Mouse (Mus musculus) urinary bladder, adult 2 months (tissue): ENCODE data around the gene Gm17349. TPM values are rescaled to one million over a fixed set of nuclear protein-coding genes. Genes with fewer than 3 reads are reported as not detected.
"Not testable (repeated sequence)": the region's sequence is repeated elsewhere in the genome, so short reads cannot be mapped to it uniquely, and the experiment has no call there.

Experiments used
- DNase-seq: peaks from one replicate; pipeline ENCODE4 v3.0.0; 2022; ENCODE audit warnings: low spot score
- polyA plus RNA-seq: library from polyadenylated mRNA; depleted of rRNA; stranded (reverse); fragments of >200 nt; gene quantifications from 2 replicates; pipeline ENCODE4 v1.2.3, GENCODE M21; 2012; rRNA removed

The Gm17349 gene
- polyA plus RNA-seq: 0.52 TPM in 1 of 2 replicates, not detected in the other

DNA sequence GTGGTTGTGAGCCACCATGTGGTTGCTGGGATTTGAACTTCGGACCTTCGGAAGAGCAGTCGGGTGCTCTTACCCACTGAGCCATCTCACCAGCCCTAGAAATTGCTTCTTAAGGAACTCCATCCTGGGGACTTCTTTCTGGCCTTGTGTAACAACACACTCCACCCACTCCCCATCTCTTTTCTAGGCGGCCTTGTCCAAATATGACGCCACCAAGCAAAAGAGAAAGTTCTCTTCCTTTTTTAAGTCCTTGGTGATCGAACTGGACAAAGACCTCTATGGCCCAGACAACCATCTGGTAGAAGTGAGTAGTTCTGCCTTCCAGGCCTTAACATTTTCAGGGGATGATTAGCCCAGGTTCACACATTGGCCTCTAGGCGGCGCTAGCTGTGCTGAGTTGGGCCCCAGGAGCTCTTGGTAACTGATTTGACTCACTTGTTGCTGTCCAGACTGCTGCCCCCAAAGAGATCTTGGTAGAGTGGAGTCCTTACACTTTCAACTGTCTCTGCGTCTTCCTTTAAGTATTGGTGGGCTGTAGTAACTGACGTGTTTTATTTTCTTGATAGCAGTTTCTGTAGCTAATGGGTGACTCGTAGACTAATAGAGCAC, at the start of gene Gm17349:
Gm17349 (minus strand) TSS at position 51 of the 609 bp plus-strand sequence.
- DNase-seq: no peak

DNA sequence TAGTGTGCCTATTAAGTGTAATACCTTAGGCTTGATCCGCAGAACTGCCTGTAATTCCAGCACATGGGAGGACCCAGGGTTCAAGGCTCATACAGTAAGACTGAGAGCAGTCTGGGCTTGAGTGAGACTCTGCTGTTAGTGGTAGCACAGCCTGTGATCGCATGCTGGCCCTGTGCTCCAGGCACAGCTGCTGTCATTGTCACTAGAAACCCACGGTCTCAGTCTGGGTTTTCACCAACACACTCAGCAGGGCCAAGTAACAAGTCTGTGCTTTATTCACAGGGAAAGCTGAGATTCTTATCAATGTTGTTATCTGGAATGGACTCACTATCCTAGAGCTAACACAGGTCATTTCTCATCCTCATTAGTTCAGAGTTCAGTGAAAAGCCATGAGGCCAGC, 48.9 kb upstream of the Gm17349 start:
- no peak for DNase-seq

DNA sequence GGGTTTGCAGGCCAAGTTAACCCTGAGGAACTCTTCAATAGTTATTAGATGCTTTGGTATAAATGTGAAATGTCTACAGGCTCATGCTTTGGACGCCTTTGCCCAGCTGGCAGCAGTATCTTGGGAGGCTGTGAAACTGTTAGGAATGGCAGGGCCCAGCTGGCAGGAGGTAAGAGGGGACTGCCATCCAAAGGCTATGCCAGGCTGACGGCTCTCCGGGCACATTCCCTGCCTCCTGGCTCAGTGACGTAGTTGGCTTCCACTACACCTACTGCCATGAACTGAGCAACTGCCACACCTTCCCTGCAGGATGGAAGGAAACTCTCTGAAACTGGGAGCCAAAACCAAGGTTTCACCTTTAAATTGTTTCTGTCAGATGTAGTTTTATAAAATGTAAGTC, 34.9 kb upstream of the Gm17349 start:
- no peak for DNase-seq

DNA sequence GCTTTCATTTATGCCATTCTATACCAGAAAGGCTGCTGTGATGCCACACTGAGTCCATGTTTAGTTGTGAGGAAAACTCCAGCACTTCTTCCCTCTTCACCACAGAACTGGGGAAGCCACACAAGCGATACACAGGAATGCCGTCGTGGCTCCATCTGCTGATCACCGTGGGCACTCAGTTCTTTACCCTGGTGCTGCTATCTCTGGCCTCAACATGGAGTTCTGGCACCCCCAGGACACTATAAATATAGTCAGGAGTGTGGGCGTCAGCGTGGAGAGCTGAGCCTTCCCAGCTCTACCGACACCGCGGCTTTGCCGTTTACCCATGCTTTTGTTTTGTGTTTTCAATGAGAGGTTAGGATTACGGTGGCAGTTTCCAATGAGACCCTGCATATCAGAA, 31.4 kb upstream of the Gm17349 start:
- DNase-seq: no peak

DNA sequence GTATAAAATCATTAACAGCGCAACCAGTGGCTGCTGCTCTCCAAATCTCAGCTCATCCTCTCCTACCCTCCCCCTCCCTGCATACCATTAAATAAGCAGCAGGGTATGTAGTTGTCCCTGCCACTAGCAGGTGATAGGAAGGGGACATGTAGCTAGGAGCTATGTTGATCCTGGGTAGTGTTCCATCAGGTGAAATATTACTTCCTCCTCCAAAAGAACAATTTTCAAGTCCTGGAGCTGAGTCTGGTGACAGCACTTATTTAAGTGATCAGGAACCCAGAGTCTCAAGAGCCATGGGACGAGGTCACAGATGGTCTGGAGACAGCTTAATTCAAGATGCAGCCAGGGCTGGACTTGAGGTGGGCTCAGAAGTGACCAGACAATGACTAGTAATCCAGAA, 30.3 kb upstream of the Gm17349 start:
- DNase-seq: peak; percentile 100

DNA sequence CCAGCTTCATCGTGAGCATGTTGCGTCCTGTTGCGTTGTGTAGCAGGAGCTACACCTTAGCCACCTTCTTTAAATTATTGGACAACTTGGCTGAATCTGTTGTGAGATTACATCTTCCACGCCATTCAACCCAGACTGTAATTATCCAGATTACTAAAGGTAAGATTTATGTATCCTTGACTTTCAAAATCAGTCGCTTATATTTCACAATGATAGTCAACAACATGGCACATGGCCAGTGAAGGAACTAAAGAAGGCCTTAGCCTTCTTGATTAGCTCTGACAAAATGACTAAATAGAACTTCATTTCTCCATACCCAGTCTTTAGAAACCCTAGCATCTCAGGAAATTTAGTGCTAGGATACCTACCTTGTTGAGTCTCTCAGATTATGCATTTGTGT, 27.9 kb upstream of the Gm17349 start:
- DNase-seq: no peak

DNA sequence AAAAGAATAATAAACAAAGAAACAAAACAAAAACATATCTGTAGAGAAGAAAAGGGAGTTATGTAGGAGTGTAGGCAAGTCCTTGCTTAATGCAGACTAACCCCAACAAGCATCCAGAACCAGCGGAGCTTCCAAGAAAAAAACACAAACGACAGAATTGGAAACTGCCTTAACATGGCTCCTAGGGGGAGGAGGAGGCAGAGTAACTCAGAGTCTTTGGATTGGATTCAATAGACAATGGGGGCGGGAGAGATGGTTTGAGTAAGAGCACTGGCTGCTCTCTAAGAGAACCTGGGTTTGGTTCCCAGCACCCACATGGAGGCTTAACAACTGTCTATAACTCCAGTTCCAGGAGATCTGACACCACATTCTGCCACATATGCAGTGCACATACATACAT, 26.4 kb upstream of the Gm17349 start:
- DNase-seq: no peak

DNA sequence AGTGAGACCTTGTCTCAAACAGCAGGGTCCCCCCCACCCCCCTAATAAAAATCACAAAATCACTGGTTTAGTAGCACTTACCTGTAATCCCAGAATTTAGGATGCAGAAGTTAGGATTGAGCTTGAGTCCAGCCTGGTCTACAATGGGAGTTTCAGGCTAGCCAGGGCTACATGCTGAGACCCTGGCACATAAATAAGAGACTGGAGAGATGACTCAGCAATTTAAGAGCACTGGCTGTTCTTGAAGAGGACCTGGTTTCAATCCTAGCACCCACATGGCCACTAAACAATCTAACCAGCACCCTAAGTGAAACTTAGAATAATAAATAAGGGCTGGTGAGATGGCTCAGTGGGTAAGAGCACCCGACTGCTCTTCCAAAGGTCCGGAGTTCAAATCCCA, 25.9 kb upstream of the Gm17349 start:
- DNase-seq: no peak

DNA sequence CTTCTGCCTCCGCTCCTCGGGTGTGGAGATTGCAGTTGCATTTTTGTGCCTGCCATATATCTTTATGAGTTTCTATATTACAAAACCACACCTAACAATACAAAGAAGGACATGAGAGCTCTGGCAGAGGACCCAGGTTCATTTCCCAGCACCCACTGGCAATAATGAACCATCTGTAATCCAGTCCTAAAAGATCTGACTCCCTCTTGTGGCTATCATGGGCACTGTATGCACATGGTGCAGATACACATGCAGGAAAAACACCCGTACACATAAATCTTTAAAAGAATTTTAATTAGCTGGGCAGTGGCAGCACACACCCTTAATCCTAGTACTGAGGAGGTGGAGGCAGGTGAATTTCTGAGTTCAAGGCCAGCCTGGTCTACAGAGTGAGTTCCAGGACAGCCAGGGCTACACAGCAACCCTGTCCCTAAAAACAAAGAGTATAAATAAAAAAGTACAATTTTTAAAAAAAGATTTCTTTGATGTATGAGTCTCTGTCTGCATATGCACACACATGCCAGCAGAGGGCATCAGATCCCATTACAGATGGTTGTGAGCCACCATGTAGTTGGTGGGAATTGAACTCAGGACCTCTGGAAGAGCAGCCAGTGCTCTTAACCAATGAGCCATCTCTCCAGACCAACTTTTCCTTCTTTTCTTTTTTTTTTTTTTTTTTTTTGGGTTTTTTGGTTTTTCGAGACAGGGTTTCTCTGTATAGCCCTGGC, 23.9 kb upstream of the Gm17349 start:
- DNase-seq: no peak

DNA sequence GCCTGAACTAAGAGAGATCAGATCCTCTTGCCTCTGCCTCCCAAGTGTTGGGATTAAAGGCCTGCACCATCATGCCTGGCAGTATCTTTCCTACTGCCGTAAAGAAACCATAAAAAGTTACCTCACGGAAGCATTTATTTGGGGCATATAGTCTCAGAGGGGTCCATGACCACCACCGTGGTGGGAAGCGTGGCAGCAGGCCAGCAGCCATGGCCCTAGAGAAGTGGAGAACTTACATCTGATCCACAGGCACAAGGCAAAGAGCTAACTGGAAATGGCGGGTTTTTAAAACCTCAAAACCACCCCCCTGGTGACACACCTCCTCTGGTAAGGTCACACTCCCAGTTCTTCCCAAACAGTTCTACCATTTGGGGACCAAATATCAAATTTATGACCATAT, 22.9 kb upstream of the Gm17349 start:
- DNase-seq: no peak

DNA sequence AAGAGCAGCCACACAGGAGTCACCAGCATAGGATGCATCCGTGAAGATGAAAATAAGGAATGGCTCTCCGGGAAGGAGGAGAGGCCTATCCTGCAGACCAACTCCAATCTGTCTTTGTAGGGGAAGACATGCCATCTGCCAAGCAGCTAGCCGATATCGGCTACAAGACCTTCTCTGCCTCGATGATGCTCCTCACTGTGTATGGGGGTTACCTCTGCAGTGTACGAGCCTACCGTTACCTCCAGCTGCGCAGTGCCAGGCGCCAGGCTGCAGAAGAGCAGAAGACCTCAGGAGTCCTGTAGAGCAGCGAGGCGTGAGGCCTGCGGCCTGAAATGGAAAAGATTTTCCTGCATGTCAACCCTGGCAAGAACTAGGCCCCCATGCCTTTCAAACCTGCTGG, 22.2 kb upstream of the Gm17349 start:
- no peak for DNase-seq

DNA sequence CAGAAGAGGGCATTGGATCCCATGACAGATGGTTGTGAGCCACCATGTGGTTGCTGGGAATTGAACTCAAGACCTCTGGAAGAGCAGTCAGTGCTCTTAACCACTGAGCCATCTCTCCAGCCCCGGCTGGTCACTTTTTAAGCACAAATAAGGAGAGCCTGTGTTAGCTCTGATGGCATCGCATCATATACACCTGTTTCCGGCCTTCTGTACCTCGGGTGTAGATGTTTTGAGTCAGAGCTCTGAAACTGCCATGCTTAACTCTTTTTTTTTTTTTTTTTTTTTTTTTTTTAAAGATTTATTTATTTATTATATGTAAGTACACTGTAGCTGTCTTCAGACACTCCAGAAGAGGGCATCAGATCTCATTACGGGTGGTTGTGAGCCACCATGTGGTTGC, 21.7 kb upstream of the Gm17349 start:
- not testable (repeated sequence) for DNase-seq

DNA sequence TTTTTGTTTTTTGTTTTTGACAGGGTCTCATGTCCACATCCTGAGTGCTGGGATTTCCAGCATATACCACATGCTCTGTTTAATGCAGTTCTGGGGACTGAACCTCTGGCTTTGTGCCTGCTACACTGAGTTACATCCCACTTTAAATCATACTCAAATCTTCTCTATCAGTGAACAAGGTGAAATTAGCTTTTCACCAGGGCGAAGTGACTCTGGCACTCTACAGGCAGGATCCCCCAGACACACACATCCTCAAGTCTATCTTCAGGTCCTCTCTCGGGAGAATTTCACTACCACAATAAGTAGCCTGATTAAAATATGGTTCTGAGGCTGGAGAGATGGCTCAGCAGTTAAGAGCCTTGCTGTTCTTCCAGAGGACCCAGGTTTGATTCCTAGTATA, 21.3 kb upstream of the Gm17349 start:
- DNase-seq: no peak

DNA sequence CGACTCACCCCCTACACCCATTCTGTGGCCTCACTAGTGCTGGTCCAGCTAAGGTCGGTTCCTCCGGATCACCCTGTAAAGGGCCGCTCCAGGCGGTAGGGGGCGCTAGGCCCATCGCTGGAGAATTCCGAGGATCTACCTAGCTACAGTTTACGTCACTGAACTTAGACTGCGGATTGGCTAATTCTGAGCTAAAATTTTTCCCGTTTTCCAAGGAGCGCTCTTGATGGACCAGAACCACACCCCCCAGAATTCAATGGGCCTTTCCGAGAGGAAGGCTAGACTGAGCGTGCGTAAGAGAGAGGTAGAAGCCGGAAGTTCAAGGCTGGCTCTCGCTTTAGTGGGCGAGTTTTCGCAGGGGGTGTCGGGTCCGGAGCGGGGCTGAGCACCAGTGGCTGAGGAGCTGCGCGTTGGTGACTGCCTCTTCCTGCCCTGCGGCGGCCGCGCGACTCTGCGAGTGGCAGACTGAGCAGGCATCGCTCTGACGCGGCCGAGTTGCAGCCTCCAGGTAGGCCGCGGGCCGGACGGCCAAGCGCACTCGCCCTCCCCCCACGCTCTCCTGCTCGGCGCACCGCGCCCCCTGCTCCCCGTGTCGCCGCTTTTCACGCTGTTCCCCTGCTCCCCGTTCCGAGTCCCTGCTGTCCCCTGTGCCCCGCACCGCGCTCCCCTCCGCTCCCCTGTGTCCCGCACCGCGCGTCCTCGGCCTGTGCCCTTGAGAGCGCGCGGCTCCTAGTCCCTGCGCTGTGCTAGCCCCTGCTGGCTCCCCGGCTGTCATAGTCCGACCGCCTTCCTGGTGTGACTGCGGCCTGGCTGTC, 20.3 kb upstream of the Gm17349 start, which contains the start of gene Cox14:
Cox14 (plus strand) TSS at position 278 of the 815 bp plus-strand sequence.
- DNase-seq: peak; percentile 89

DNA sequence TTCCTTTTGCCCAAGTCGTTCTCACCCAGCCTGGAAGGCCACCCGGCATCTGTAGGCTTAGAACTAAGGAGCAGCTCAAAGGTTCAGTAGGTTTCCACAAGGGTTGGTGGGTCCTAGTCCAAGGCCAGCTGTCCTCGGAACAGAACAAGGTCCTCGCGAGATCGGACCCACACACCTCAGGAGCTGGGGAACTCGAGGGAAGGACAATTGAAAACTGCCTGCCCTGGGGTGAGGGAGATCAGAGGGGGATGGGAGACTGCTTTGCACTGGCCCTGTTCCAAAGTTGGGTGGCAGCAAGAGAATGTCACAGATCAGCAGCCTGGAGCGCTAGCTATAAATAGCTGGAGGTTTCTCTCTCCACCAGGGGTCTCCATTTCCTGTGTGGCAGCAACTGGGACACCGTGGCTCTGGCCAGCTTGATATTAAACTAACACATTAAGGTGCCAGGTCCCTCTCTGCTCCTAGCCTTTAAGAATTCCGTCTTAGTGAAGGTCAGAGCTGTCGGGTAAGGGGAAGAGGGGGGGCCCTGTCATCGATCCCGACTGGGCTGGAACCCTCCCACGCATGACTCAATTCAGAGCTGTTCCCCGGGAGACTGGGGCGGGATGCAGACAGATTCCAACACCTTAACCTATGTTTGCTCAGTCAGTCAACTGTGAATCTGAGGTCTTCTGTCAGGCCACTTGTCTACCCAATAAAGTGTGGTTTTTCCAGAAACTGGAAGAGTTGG, 19.2 kb upstream of the Gm17349 start:
- DNase-seq: no peak

DNA sequence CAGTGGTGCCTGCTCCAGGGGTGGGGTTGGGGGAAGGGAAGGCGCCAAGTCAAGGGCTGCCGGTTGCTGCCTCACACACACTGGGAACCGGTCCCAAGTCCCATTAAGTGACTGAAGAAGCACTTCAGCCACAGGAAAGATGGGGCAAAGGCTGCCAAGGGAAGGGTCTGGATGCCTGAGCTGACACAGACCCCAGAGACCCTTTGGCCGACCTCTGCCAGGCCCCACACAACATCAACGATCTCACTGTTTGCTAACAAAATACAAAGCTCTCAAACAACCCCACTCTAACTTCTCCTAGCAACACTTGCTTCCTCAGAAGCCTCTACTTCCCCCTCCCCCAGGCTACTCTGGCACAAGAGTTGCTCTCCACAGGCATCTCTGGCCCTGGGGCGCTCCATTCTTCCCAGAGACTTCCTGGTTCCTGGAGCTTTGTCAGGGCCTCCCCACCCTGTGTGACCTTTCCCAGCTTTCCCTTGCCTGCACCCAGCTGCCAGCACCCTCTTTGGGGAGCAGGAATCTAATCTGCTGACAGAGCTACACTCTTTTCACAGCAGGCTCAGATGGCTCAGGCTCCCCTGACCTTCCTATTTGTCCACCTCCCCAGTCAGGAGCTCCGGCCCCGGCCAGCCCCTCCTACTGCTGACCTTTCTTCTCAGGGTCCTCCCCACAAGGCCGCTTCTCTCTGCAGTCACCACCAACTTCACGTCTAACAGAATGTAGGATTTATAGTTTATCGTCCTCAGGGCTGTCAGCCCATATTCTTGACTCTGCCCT, 18.4 kb upstream of the Gm17349 start:
- no peak for DNase-seq

DNA sequence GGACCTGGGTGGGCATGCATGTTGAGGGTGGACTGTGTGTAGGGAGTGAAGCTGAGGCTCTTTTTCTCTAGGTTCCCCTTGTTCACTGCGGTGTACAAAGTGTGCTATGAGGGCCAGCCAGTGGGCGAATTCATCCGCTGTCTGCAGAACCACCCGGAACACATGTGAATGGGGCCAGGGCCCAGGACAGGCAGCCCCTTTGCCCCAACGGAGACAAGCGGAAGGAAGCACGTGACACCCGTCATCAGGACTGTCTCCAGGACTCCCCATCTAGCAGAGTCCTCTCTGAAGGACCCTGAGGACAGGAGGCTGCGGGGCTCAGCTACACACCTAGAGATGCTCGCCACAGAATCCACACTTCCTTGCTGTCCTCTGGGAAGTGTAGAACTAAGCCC, 17.8 kb upstream of the Gm17349 start:
- DNase-seq: no peak

DNA sequence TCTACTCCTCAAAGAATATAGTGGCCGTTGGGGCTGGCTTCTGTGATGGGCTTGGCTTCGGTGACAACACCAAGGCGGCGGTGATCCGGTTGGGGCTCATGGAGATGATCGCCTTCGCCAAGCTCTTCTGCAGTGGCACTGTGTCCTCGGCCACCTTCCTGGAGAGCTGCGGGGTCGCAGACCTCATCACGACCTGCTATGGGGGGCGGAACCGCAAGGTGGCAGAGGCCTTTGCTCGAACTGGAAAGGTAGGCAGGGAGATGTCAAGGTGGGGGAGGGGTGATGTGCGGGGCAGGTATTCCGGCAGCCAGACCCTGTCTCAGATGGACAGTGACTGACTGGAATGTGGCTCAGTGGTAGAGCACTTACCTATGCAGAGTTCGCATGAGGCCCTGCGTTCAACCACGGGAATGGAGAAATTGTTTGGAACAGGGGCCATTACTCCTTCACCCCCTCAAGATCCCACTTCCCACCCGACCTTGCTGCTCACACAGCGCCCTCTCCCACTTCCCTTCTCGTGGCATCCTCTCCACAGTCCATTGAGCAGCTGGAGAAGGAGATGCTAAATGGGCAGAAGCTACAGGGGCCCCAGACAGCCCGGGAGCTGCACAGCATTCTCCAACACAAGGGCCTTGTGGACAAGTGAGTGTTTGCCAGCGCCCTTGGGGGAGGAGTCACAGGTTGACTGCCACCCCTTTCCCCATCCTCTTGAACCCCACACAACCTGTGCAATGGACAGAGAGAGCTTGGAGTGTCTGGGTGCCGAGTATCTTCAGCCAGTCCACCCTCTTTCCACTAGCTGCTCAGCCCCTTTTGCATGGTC, 16.8 kb upstream of the Gm17349 start:
- no peak for DNase-seq

DNA sequence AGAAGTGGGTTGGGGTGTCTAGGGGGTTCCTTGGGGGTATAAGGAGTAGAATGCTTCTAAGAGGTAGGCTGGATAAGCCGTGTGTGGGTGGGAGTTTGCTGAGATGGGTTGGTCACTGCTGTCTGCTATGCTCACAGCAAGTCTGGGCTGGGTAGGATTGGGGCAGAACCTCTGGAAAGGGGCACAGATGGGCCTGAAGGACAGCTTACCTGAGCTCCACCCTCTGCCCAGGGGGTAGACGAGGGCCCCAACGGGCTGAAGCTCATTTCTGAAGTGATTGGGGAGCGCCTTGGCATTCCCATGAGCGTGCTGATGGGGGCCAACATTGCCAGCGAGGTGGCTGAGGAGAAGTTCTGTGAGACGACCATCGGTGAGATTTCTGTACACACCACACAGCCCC, 14.6 kb upstream of the Gm17349 start:
- DNase-seq: no peak

DNA sequence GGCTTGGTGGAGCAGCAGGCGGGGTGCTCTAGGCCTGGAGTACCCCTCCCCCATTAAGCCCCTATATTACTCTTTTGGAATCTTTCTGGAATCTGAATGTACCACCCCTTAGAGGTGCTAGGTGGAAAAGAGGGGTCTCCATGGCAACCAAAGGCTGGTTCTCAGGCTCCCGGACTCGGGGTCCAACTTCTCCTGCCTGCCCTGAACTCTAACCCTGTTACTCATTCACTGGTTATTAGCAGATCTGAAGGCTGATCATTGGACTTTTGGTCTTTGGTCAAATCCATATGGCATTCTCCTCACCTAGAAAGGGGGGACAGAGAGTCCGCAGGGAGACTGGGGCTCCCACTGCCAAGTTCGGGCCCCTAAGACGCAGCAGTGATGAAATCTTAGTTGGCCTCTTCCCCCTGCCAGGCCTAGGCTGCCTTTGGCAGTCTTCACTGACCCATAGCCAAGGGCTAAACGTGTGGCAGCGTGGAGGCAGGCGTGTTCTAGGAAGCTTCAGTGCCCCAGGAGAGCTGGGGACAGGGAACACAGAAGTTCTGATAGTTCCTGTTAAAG, 13.3 kb upstream of the Gm17349 start:
- DNase-seq: no peak
